Mouse (Mus musculus): ENCODE measurements at regions not wholly inside any gene's neighbourhood (a gene's known extent, or its start where the extent isn't known, plus 50 kb on each side); places are given as distances from the start of the nearest gene placed in this dataset.
"Not testable (repeated sequence)": the region's sequence is repeated elsewhere in the genome, so short reads cannot be mapped to it uniquely, and the experiment has no call there.

DNA sequence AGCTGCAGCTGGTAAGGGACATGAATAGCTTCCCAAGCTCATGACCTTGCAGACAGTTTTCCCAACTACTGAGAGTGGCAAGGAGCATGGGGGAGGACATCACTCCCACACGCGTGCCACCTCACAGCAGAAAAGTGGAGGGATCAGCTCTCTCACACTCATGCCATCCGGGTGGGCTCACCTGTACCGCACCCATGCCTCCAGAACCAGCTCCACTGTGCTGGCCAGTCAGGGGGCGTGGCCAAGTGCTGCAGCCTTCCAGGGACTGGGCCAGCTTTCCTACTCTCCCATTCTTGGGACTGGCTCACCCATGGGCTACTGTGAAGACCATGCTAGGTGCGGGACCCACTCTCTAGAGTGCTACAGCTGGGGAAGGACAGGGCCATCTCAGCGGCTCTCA is 88.4 kb upstream of the Klf13 start:
- H3K4me3 ChIP-seq (ENCODE audit: low read depth, low read length): no peak overlapping the region
- H3K27ac ChIP-seq (ENCODE audit: low read depth, low read length): no peak overlapping the region
- no peaks in the 10 kb centered on the region for H3K27me3 ChIP-seq (replicated peaks; ENCODE audit: control insufficient read depth, insufficient read depth, low read length)
- H3K9me3 ChIP-seq (replicated peaks; ENCODE audit: control insufficient read depth, low read length): no peaks in the 10 kb centered on the region
- DNase-seq (ENCODE audit: low spot score) (no peak), ATAC-seq (no peak)
- H3K4me2 ChIP-seq (ENCODE audit: low read length): no peak overlapping the region
- no peaks in the 10 kb centered on the region for H3K36me3 ChIP-seq (ENCODE audit: control insufficient read depth, insufficient read depth, low read length)
- 90% methylated on average over 7 of the region's 7 CpGs for WGBS
- no peak overlapping the region for H3K9ac ChIP-seq (ENCODE audit: low read length)
- H3K4me1 ChIP-seq (ENCODE audit: control insufficient read depth, insufficient read depth, low read length): no peaks in the 10 kb centered on the region

DNA sequence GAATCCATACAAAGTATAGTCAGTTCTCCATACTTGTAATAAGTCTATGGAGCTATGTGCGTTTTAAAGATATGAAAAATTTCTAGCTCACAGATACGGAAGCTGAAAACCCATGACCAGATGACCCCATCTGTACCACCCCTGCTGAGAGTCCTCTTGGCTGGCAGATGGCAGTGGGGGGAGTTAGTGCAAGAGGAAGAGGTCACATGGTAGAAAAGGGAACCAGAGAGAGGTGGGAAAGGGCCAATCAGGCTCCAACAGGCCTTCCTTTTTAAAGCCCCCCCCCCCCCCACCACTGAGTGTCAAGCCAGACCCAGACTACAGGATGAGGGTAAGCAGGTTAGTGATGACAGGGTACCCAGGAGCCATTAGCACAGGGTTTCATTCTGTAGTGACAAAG is 86.4 kb upstream of the Klf13 start:
- no peak for DNase-seq (ENCODE audit: low spot score)
- ATAC-seq: no peak

DNA sequence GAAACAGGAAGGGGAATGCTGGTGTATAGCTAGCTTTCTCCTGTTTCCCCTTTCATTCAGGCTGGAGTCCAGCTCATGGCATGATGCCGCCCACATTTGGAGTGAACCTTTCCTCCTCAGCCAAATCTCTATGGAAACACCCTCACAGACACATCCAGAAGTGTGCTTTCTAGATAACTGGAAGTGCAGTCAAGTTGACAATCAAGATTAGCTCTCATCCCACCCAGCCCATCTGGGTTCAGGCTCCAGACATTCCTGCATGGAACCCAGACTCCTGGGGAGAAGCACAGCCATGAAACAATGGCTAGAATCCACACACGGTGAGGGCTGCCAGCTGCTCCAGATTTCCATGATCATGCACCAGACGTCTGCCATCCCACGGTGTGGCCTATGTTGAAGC is 85.5 kb upstream of the Klf13 start:
- no peak for ATAC-seq
- H3K4me1 ChIP-seq (ENCODE audit: control insufficient read depth, insufficient read depth, low read length): peaks cover 6% of the 10 kb centered on the region
- H3K9me3 ChIP-seq (replicated peaks; ENCODE audit: control insufficient read depth, low read length): no peaks in the 10 kb centered on the region
- H3K9ac ChIP-seq (ENCODE audit: low read length): no peak overlapping the region
- no peaks in the 10 kb centered on the region for H3K36me3 ChIP-seq (ENCODE audit: control insufficient read depth, insufficient read depth, low read length)
- H3K27ac ChIP-seq (ENCODE audit: low read depth, low read length): no peak overlapping the region
- no peaks in the 10 kb centered on the region for H3K27me3 ChIP-seq (replicated peaks; ENCODE audit: control insufficient read depth, insufficient read depth, low read length)
- WGBS: 68% methylated on average over 4 of the region's 4 CpGs
- no peak for DNase-seq (ENCODE audit: low spot score)
- no peak overlapping the region for H3K4me2 ChIP-seq (ENCODE audit: low read length)
- no peak overlapping the region for H3K4me3 ChIP-seq (ENCODE audit: low read depth, low read length)

More for the DNA sequence above, 86.4 kb upstream of the Klf13 start:
- no peak overlapping the region for H3K4me2 ChIP-seq (ENCODE audit: low read length)
- H3K27ac ChIP-seq (ENCODE audit: low read depth, low read length): no peak overlapping the region
- peaks cover 6% of the 10 kb centered on the region for H3K4me1 ChIP-seq (ENCODE audit: control insufficient read depth, insufficient read depth, low read length)
- no peaks in the 10 kb centered on the region for H3K27me3 ChIP-seq (replicated peaks; ENCODE audit: control insufficient read depth, insufficient read depth, low read length)
- H3K4me3 ChIP-seq (ENCODE audit: low read depth, low read length): no peak overlapping the region
- H3K36me3 ChIP-seq (ENCODE audit: control insufficient read depth, insufficient read depth, low read length): no peaks in the 10 kb centered on the region
- no peak overlapping the region for H3K9ac ChIP-seq (ENCODE audit: low read length)
- WGBS: 84% methylated on average over 2 of the region's 2 CpGs
- no peaks in the 10 kb centered on the region for H3K9me3 ChIP-seq (replicated peaks; ENCODE audit: control insufficient read depth, low read length)

DNA sequence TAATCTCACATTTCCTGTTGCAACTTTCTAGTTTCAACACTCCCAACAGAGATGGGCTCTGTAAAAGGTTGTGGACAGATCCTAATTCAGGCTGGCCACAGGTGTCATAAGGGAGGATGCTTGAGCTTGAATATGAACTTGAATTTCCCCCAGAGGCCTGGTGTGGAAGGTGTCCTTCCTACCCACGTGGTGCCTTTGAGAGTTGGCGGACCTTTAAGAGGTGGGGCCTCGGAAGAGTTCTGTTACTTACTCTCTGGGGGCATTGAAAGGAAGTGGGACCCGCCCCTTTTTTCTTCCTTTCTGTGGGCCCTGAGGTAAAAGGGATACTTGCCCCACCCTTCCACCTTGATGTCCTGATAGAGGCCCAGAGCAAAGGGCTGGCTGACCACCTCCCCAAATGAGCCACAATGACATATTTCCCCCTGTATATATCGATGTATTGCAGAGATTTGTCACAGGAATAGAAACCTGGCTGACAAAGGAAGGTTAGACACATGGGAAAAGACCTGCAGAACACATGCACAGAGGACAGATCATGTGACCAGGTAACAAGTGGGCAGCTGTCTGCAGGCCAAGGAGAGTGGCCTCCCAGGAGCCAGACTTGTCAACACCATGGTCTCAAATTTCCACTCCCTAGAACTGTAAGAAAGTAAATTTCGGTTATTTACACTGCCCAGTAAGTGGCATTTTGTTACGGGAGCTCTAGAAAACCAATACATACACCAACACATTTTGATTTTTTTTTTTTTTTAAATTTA is 84.2 kb upstream of the Klf13 start:
- Histone ChIP-seq H3K27ac (ENCODE audit: low read depth, low read length) (no peak overlapping the region), H3K9me3 (replicated peaks; ENCODE audit: control insufficient read depth, low read length) (no peaks in the 10 kb centered on the region), H3K27me3 (replicated peaks; ENCODE audit: control insufficient read depth, insufficient read depth, low read length) (no peaks in the 10 kb centered on the region), H3K9ac (ENCODE audit: low read length) (no peak overlapping the region), H3K4me1 (ENCODE audit: control insufficient read depth, insufficient read depth, low read length) (peaks cover 6% of the 10 kb centered on the region), H3K4me3 (ENCODE audit: low read depth, low read length) (no peak overlapping the region), H3K36me3 (ENCODE audit: control insufficient read depth, insufficient read depth, low read length) (no peaks in the 10 kb centered on the region), H3K4me2 (ENCODE audit: low read length) (no peak overlapping the region)
- WGBS: 67% methylated on average over 7 of the region's 7 CpGs
- no peak for DNase-seq (ENCODE audit: low spot score)
- no peak for ATAC-seq

DNA sequence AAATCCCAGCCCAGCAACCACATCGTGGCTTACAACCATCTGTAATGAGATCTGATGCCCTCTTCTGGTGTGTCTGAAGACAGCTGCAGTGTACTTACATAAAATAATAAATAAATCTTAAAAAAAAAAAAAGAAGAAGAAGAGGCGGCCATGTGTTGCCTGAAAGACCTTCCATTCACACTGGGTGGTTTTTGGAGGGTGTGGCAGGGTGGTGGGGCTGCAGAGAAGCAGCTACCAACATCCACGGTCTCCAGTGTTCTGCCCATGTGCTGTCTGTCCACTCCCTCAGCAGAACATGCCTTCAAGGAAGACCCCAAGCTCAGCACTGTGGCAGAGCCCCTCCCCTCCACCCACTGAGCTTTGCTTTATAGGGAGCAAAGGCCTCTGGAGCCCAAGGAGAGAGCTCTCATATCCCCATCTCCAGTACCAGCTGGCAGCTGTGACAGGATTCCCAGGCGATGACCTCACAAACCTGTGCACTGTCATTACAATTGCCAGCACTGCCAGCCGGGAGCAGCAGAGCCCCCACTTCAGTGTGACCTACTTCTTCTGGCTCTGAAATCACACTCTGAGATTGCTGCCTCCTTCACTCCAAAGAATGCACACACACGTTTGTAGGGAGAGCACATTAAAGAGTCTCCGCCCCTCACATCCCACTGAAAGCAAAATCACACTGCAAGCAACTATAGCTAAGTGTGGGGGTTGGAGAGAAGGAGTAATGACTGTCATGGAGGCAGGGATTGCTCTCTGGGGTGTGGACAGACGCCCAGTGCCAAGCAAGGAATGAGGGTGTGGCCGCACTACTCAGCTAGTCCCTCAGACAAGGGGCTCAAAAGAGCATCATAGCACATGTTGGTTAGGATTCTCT is 82.8 kb upstream of the Klf13 start:
- Histone ChIP-seq H3K27ac (ENCODE audit: low read depth, low read length) (no peak overlapping the region), H3K4me1 (ENCODE audit: control insufficient read depth, insufficient read depth, low read length) (peaks cover 6% of the 10 kb centered on the region), H3K4me2 (ENCODE audit: low read length) (no peak overlapping the region), H3K27me3 (replicated peaks; ENCODE audit: control insufficient read depth, insufficient read depth, low read length) (no peaks in the 10 kb centered on the region), H3K9me3 (replicated peaks; ENCODE audit: control insufficient read depth, low read length) (no peaks in the 10 kb centered on the region), H3K9ac (ENCODE audit: low read length) (no peak overlapping the region), H3K36me3 (ENCODE audit: control insufficient read depth, insufficient read depth, low read length) (no peaks in the 10 kb centered on the region), H3K4me3 (ENCODE audit: low read depth, low read length) (no peak overlapping the region)
- DNase-seq (ENCODE audit: low spot score): peak; percentile 49
- WGBS: 65% methylated on average over 9 of the region's 9 CpGs
- peak; percentile 65 for ATAC-seq

DNA sequence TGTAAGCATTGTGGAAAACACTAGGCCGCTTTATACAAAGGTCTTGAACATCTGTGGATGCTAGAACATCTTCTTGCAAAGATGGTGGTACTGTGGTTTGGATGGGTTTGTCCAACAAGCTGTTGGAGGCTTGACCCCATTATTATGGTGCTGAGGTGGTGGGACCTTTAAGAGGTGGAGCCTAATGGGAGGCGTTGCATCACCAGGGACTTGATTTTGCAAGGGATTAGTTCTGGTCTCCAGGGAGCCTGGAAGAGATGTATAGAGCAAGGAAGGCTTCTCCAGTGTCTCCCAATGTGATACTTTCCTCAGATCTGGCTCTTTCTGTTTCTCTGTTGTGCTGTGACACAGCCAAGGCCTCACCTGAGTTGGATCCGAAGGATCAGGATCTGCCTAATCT is 79.4 kb upstream of the Klf13 start:
- H3K36me3 ChIP-seq (ENCODE audit: control insufficient read depth, insufficient read depth, low read length): no peaks in the 10 kb centered on the region
- no peak overlapping the region for H3K4me3 ChIP-seq (ENCODE audit: low read depth, low read length)
- 70% methylated on average over 3 of the region's 3 CpGs for WGBS
- no peaks in the 10 kb centered on the region for H3K9me3 ChIP-seq (replicated peaks; ENCODE audit: control insufficient read depth, low read length)
- ATAC-seq (no peak), DNase-seq (ENCODE audit: low spot score) (no peak)
- no peaks in the 10 kb centered on the region for H3K27me3 ChIP-seq (replicated peaks; ENCODE audit: control insufficient read depth, insufficient read depth, low read length)
- H3K27ac ChIP-seq (ENCODE audit: low read depth, low read length): no peak overlapping the region
- peaks cover 6% of the 10 kb centered on the region for H3K4me1 ChIP-seq (ENCODE audit: control insufficient read depth, insufficient read depth, low read length)
- H3K4me2 ChIP-seq (ENCODE audit: low read length): no peak overlapping the region
- no peak overlapping the region for H3K9ac ChIP-seq (ENCODE audit: low read length)

DNA sequence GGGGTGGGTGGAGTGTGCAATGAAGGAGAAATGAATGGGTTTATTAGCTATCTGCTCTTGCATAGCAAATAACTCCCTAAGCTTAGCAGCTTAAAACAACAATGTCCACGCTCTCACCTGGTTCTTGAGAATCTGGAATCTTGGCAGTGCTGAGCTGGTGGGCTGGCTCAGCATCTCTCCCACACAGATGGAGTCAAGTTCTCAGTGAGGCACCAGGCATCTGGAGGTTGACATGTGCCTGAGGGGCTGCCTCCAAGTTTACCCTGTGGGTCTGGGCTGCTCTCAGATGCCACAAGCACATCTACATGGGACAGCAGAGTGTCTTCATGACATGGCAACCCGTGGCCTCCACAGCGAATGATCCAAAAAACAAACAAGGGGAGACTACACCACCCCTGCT is 78.2 kb upstream of the Klf13 start:
- WGBS: 73% methylated on average over 3 of the region's 3 CpGs
- Histone ChIP-seq H3K4me3 (ENCODE audit: low read depth, low read length) (no peak overlapping the region), H3K27ac (ENCODE audit: low read depth, low read length) (no peak overlapping the region), H3K27me3 (replicated peaks; ENCODE audit: control insufficient read depth, insufficient read depth, low read length) (no peaks in the 10 kb centered on the region), H3K4me2 (ENCODE audit: low read length) (no peak overlapping the region), H3K4me1 (ENCODE audit: control insufficient read depth, insufficient read depth, low read length) (peaks cover 6% of the 10 kb centered on the region), H3K9ac (ENCODE audit: low read length) (no peak overlapping the region), H3K9me3 (replicated peaks; ENCODE audit: control insufficient read depth, low read length) (no peaks in the 10 kb centered on the region), H3K36me3 (ENCODE audit: control insufficient read depth, insufficient read depth, low read length) (no peaks in the 10 kb centered on the region)
- no peak for DNase-seq (ENCODE audit: low spot score)
- no peak for ATAC-seq

DNA sequence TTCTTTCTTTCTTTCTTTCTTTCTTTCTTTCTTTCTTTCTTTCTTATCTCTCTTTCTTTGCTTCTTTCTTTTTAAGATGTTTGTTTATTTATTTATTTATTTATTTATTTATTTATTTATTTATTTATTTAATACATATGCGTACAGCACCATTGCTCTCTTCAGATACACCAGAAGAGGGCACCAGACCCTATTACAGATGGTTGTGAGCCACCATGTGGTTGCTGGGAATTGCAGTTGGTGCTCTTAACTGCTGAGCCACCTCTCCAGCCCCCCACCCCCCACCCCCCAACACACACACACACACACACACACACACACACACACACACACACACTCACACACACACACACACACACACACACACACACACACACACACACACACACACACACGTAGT is 76.4 kb upstream of the Klf13 start:
- ATAC-seq; H3K9ac ChIP-seq (ENCODE audit: low read length); H3K4me1 ChIP-seq (ENCODE audit: control insufficient read depth, insufficient read depth, low read length); H3K4me2 ChIP-seq (ENCODE audit: low read length); H3K27ac ChIP-seq (ENCODE audit: low read depth, low read length); H3K36me3 ChIP-seq (ENCODE audit: control insufficient read depth, insufficient read depth, low read length); H3K4me3 ChIP-seq (ENCODE audit: low read depth, low read length); H3K9me3 ChIP-seq (replicated peaks; ENCODE audit: control insufficient read depth, low read length); H3K27me3 ChIP-seq (replicated peaks; ENCODE audit: control insufficient read depth, insufficient read depth, low read length); DNase-seq (ENCODE audit: low spot score): not testable (repeated sequence)
- 75% methylated on average over 2 of the region's 2 CpGs for WGBS

DNA sequence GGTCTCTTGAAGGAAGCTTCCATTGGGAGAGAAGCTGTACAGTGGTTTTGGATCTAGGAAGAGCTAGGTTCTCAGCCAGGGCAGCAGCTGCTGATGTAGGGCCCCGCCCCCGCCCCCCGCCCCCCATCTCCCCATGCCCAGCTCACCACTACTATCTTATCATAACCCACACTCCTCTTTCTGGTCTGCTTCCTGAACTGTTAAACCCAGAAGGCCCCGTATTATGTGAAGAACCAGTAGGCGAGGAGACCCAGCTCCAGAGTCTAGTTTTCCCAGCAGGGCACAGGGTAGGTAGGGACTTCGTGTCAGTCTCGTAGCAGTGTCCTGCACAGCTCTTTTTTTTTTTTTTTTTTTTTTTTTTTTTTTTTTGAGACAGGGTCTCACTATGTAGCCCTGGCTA is 75.5 kb upstream of the Klf13 start:
- H3K4me1 ChIP-seq (ENCODE audit: control insufficient read depth, insufficient read depth, low read length): no peaks in the 10 kb centered on the region
- no peak overlapping the region for H3K4me2 ChIP-seq (ENCODE audit: low read length)
- no peaks in the 10 kb centered on the region for H3K9me3 ChIP-seq (replicated peaks; ENCODE audit: control insufficient read depth, low read length)
- H3K27me3 ChIP-seq (replicated peaks; ENCODE audit: control insufficient read depth, insufficient read depth, low read length): no peaks in the 10 kb centered on the region
- no peaks in the 10 kb centered on the region for H3K36me3 ChIP-seq (ENCODE audit: control insufficient read depth, insufficient read depth, low read length)
- ATAC-seq: no peak
- WGBS: 87% methylated on average over 7 of the region's 7 CpGs
- H3K27ac ChIP-seq (ENCODE audit: low read depth, low read length): no peak overlapping the region
- no peak overlapping the region for H3K4me3 ChIP-seq (ENCODE audit: low read depth, low read length)
- no peak overlapping the region for H3K9ac ChIP-seq (ENCODE audit: low read length)
- no peak for DNase-seq (ENCODE audit: low spot score)
